In the genomic region with DNA sequence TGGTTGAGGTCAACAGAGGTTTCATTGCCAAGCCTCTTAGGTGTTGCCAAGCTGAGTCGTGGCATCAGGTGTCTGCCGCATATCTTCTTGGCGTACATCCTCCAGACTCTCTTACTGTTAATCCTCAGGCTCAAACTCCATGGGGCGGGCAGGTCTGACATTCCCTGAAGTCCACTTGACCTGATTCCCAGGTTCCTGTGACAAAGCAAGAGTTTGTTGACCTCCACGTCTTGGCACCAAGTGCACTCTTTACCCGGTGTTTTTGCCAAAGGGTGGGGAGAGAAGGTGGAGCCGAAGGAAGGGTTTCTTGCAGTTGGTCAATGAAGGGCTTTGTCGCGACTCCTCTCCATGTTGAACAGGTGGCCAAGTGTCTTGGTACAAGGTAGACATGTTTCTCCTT, we compare ENCODE assay signal across 28 mouse cellular contexts.
DNase-seq lines count a peak whose midpoint lies in the region; ATAC-seq and TF ChIP-seq lines count a peak whose summit lies in the region.
"Had no signal": no experiment of that assay in that cellular context is flagged by ENCODE, and none has a peak within 500 bp of the region (broad histone marks: within the 10 kb centered on the region; RNA-seq: fewer than 3 reads in every experiment).

No protein-coding gene starts in this region.

- H3K4me1 ChIP-seq in kidney, embryonic 15.5 days: 0 out of 2 replicates have a peak, but pooled peaks cover 3% of the 10 kb centered on the region
- no peaks in the 10 kb centered on the region for H3K4me1 ChIP-seq in lung, postnatal 0 days (ENCODE audit: insufficient read depth, low read depth, low read length)
- H3K4me1 ChIP-seq: forebrain, embryonic 15.5 days; stomach, embryonic 15.5 days had no signal

- DNase-seq in gastrocnemius, adult 2 months: peak; percentile 56
- no peak for DNase-seq in gastrocnemius, postnatal 36 days
- peak; percentile 51 to 62 for DNase-seq in kidney, adult 8-10 months
- peak; percentile 52 for DNase-seq in lung, postnatal 0 days (ENCODE audit: low spot score)
- DNase-seq in lung, postnatal 4 days: peak; percentile 24 to 46
- no peak for DNase-seq in embryo, embryonic 9.5 days (ENCODE audit: extremely low spot score)
- no peak for DNase-seq in adrenal gland, postnatal 10 days
- DNase-seq: adrenal gland, adult 8-10 months; cerebellum, adult 11 months; cerebellum, adult 9-10 months; cerebellum, postnatal 36 days; gastrocnemius, postnatal 14 days; heart, adult 2 months; heart, postnatal 4 days; midbrain, embryonic 14.5 days; thymus, postnatal 14 days had no signal

- H3K27me3 ChIP-seq in kidney, embryonic 15.5 days: no peaks in the 10 kb centered on the region
- no peaks in the 10 kb centered on the region for H3K27me3 ChIP-seq in lung, postnatal 0 days (replicated peaks; ENCODE audit: insufficient read depth, low read length)
- H3K27me3 ChIP-seq: embryonic facial prominence, embryonic 12.5 days; forebrain, embryonic 15.5 days; hindbrain, embryonic 13.5 days; limb, embryonic 13.5 days; stomach, embryonic 15.5 days had no signal

- H3K27ac ChIP-seq in gastrocnemius, adult 2 months: no peak overlapping the region; the same call in 1 of the 2 replicates
- no peak overlapping the region for H3K27ac ChIP-seq in kidney, embryonic 15.5 days
- H3K27ac ChIP-seq in lung, postnatal 0 days (ENCODE audit: low read length): no peak overlapping the region
- H3K27ac ChIP-seq: embryonic facial prominence, embryonic 12.5 days; forebrain, embryonic 15.5 days; heart, adult 2 months; hindbrain, embryonic 13.5 days; layer of hippocampus, adult 2 months; limb, embryonic 13.5 days; macrophage; stomach, embryonic 15.5 days had no signal

- TF ChIP-seq CTCF in gastrocnemius, adult 2 months (IDR thresholded peaks at IDR 0.05): no peak
- no peak for TF ChIP-seq CTCF in lung, postnatal 0 days (IDR thresholded peaks at IDR 0.05)

- no peaks in the 10 kb centered on the region for H3K36me3 ChIP-seq in kidney, embryonic 15.5 days
- H3K36me3 ChIP-seq in lung, postnatal 0 days (ENCODE audit: insufficient read depth, low read length): no peaks in the 10 kb centered on the region
- H3K36me3 ChIP-seq: embryonic facial prominence, embryonic 12.5 days; forebrain, embryonic 15.5 days; G1E; heart, embryonic 12.5 days; hindbrain, embryonic 13.5 days; limb, embryonic 13.5 days; stomach, embryonic 15.5 days had no signal

- TF ChIP-seq EP300 in lung, postnatal 0 days (IDR thresholded peaks at IDR 0.05): peak; percentile 19; the same call in 1 of the 2 replicates

- H3K9ac ChIP-seq in kidney, embryonic 15.5 days: no peak overlapping the region
- no peak overlapping the region for H3K9ac ChIP-seq in lung, postnatal 0 days (replicated peaks; ENCODE audit: low read depth)
- H3K9ac ChIP-seq: embryonic facial prominence, embryonic 12.5 days; forebrain, embryonic 15.5 days; heart, embryonic 12.5 days; hindbrain, embryonic 13.5 days; limb, embryonic 13.5 days; stomach, embryonic 15.5 days had no signal

- no peak overlapping the region for H3K4me2 ChIP-seq in kidney, embryonic 15.5 days
- no peak overlapping the region for H3K4me2 ChIP-seq in lung, postnatal 0 days (replicated peaks; ENCODE audit: low read depth, low read length)
- H3K4me2 ChIP-seq: embryonic facial prominence, embryonic 12.5 days; forebrain, embryonic 15.5 days; heart, embryonic 12.5 days; hindbrain, embryonic 13.5 days; limb, embryonic 13.5 days; liver, embryonic 11.5 days; stomach, embryonic 15.5 days had no signal

- H3K9me3 ChIP-seq in kidney, embryonic 15.5 days (replicated peaks): no peaks in the 10 kb centered on the region
- no peaks in the 10 kb centered on the region for H3K9me3 ChIP-seq in lung, postnatal 0 days (ENCODE audit: low read length)
- H3K9me3 ChIP-seq: embryonic facial prominence, embryonic 12.5 days; forebrain, embryonic 15.5 days; G1E; heart, embryonic 12.5 days; hindbrain, embryonic 13.5 days; limb, embryonic 13.5 days; stomach, embryonic 15.5 days had no signal

- intact Hi-C loops in gastrocnemius, adult 2 months (cut with DNase I): no loop called here
- intact Hi-C loops in gastrocnemius, postnatal 36 days (cut with DNase I): loop anchor here (5.0 to 10.0 kb wide), 2 partner anchors 744 to 996 kb away; no protein-coding TSS in a partner anchor

- WGBS in kidney, embryonic 15.5 days: 94% methylated on average over 9 of the region's 9 CpGs
- 71% methylated on average over 9 of the region's 9 CpGs for WGBS in lung, postnatal 0 days

- no peak overlapping the region for H3K4me3 ChIP-seq in gastrocnemius, adult 2 months
- no peak overlapping the region for H3K4me3 ChIP-seq in kidney, embryonic 15.5 days (replicated peaks)
- H3K4me3 ChIP-seq in lung, postnatal 0 days (ENCODE audit: low read depth, low read length): no peak overlapping the region
- H3K4me3 ChIP-seq: embryonic facial prominence, embryonic 12.5 days; forebrain, embryonic 15.5 days; heart, adult 2 months; heart, embryonic 12.5 days; hindbrain, embryonic 13.5 days; layer of hippocampus, adult 2 months; limb, embryonic 13.5 days; stomach, embryonic 15.5 days had no signal

- ATAC-seq in kidney, embryonic 15.5 days (replicated peaks; ENCODE audit: low FRiP score): no peak
- ATAC-seq in lung, postnatal 0 days: peak; percentile 64
- ATAC-seq: forebrain, embryonic 15.5 days; intestine, embryonic 16.5 days had no signal

Comparison
In these comparisons a context has a peak if more than half of its experiments do, and no peak if none do; other contexts are left out.
1. DNase-seq: peak in gastrocnemius, adult 2 months (single experiment), kidney, adult 8-10 months (2 of 2), lung, postnatal 0 days (single experiment) and lung, postnatal 4 days (2 of 2); none in gastrocnemius, postnatal 36 days (0 of 2), embryo, embryonic 9.5 days (single experiment) and adrenal gland, postnatal 10 days (single experiment).